Mouse (Mus musculus) left cerebral cortex, postnatal 4 days (tissue): ENCODE results near the gene Slc37a1. TPM values are rescaled to one million over a fixed set of nuclear protein-coding genes. Genes with fewer than 3 reads are reported as not detected.

Experiments used
- DNase-seq: peaks from one replicate; pipeline ENCODE4 v3.0.0-alpha.2; 2022
- intact Hi-C: fragments of 180-260 bp; cut with DNase I; formaldehyde crosslinking; loops from one replicate; pipeline ENCODE4 v1.15.1; 2025
- total RNA-seq, 2 experiments: library from RNA; stranded (reverse); gene quantifications; 2 replicates each; pipeline ENCODE4 v1.2.3; 2021

Gene Slc37a1
- total RNA-seq, 2 experiments from 2014 or later, result 18.4 to 19.4 TPM

GRCm38 (mm10) chr17:31385671-31386665, 99.4 kb downstream of the Slc37a1 start, which contains the start of gene Pde9a:
Gene Pde9a, plus strand, starts transcription at chr17:31386210.
- DNase-seq, result peak; percentile 85
- intact Hi-C loops, result loop anchor here (5.0 kb wide), 1 partner anchor 56 kb away; no protein-coding TSS in a partner anchor

- intact Hi-C loops, result loop anchor here (5.0 kb wide), 1 partner anchor 55 kb away; no protein-coding TSS in a partner anchor
- no peak for DNase-seq
Measured at GRCm38 (mm10) chr17:31386766-31387275, 100.2 kb downstream of the Slc37a1 start.

- intact Hi-C loops, result loop anchor here (5.0 kb wide), 1 partner anchor 53 kb away; no protein-coding TSS in a partner anchor
- peak; percentile 66 for DNase-seq
Measured at GRCm38 (mm10) chr17:31389432-31390050, 102.9 kb downstream of the Slc37a1 start.

DNA sequence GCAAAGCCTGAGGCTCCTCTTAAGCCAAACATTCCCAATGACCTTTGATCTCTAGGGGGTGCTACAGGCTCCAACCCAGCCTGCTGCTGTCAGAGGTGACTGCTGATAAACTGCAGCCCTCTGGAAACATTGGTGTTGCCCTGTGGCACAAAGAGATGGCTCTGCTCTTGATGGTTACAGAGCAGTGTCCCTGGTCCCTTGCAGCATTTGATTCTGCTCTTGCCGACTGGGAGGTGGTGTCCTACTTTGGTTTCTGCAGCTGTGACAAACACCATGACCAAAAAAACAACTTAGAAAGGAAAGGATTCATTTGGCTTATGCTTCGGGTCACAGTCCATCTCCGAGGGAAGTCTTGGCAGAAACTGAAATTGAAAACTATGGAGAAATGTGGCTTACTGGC, 104.9 kb downstream of the Slc37a1 start:
- no peak for DNase-seq
- intact Hi-C loops, result no loop called here

DNA sequence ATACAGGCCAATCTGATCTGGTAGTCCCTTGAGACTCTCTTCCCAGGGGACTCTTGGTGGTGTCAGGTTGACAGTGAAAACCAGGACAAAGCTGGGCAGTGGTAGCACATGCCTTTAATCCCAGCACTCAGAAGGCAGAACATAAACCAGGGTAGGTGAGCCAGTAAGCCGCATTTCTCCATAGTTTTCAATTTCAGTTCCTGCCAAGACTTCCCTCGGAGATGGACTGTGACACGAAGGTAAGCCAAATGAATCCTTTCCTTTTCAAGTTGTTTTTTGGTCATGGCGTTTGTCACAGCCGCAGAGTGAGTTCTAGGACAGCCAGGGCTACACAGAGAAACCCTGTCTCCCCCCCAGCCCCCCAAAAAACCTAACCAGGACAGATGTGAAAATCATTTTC, 105.4 kb downstream of the Slc37a1 start:
- intact Hi-C loops, result no loop called here

GRCm38 (mm10) chr17:31393811-31394210, 107.2 kb downstream of the Slc37a1 start:
- intact Hi-C loops, result no loop called here
- peak; percentile 73 for DNase-seq

More for the DNA sequence above, 105.4 kb downstream of the Slc37a1 start:
- DNase-seq, result no peak

DNA sequence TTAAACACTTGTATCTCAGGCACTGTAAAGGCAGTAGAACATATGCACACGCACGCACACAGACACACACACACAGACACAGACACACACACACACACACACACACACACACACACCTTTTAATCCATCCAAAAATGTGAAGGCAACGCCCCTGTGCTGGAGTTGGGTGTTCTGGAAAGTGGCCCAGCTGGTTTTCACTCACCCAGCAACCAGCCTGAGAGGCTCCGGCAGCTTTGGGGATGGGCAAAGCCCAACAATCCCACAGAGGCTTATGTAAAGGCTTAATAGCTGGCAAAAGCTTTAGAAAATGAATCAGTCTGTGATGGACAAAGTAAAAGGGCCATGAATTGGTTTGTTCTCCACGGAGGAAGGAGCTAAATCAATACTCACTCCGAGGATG, 113.7 kb downstream of the Slc37a1 start:
- intact Hi-C loops, result no loop called here
- no peak for DNase-seq

Other genes with a start within 250 kb of the Slc37a1 start
- gene Abcg1, start 229.1 kb upstream of the Slc37a1 start, total RNA-seq, result 10 to 100 TPM; 18.5 to 20.0 TPM
- gene Tff3, start 157.1 kb upstream of the Slc37a1 start, total RNA-seq, result not detected
- gene Tff2, start 142.5 kb upstream of the Slc37a1 start, total RNA-seq, result not detected
- not detected for gene Tff1, start 121.5 kb upstream of the Slc37a1 start, total RNA-seq
- not detected for gene Tmprss3, start 87.8 kb upstream of the Slc37a1 start, total RNA-seq
- not detected for gene Ubash3a, start 78.9 kb upstream of the Slc37a1 start, total RNA-seq
- gene Rsph1, start 9.4 kb upstream of the Slc37a1 start, total RNA-seq, result 10 to 100 TPM; 11.9 to 12.6 TPM
- gene Pde9a, start 99.4 kb downstream of the Slc37a1 start, total RNA-seq, result 10 to 100 TPM; 48.2 to 49.8 TPM
- 10 to 100 TPM; 41.6 to 44.5 TPM for gene Wdr4, start 233.2 kb downstream of the Slc37a1 start, total RNA-seq
- 100 to 1,000 TPM; 269 to 291 TPM for gene Ndufv3, start 233.3 kb downstream of the Slc37a1 start, total RNA-seq